Mouse (Mus musculus) spleen, adult 2 months (tissue): Measurements from ENCODE around the gene Socs1.

Experiments
- CTCF ChIP-seq: fragments of 200-500 bp; IDR thresholded peaks from 2 replicates; pipeline ENCODE4 v1.5.1; 2011; ENCODE audit warnings: mild to moderate bottlenecking, inconsistent platforms; ENCODE audit not compliant: insufficient read depth, insufficient read length, insufficient replicate concordance; ENCODE audit errors: extremely low read depth
- POLR2A ChIP-seq: fragments of 200-500 bp; IDR thresholded peaks from 2 replicates; pipeline ENCODE4 v1.6.1; 2011; ENCODE audit warnings: low read depth, low read length, inconsistent platforms

- no peak for TF ChIP-seq CTCF
- TF ChIP-seq POLR2A: no peak
Measured at GRCm38 (mm10) chr16:10782377-10783151, 2.8 kb downstream of the Socs1 start.
